Mouse (Mus musculus) T-cell, adult 2 months (primary cell): Measurements from ENCODE around the gene Sap30bp.

ENCODE experiments used
- DNase-seq: peaks from one replicate; pipeline ENCODE4 v3.0.0; 2022; ENCODE audit warnings: low spot score

Gene Sap30bp

DNA sequence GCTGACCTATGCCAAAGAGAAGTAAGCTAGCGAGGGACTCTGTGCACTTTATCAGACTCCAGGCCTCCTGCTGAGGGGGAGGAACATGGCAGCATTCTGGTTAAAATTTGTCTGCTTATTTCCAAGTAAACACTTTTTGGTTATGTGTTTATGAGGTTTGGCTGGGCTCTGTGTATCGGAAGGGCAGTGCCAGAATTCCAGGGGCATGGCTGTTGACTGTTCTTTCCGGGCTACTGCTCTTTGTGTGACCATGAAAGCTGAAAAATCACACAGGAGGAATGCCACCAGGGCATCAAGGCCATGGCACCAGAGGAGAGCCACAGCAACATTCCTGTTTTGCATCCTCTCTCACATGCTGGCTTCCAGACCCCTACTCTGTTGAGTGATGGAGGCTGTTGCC, 27.0 kb upstream of the Sap30bp start:
- no peak for DNase-seq

DNA sequence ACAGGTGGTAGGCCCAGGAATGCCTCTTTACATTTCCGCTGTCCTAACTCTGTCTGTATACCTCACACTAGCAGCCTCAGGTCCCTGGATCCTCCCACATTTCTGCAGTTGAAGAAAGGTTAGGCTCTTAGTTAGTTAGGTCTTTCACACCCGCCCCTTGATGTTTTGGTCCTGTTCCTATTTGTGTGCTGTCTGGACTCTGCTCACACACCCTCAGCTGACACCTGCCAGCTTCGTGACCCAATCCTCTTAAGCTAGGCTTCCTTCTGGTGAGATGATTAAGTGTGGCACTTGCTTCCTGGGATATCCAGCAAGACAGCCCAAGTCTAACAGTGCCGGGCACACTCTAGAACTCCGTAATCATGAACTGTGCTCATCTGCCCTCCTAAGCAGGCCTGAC, 26.6 kb upstream of the Sap30bp start:
- DNase-seq = no peak

DNA sequence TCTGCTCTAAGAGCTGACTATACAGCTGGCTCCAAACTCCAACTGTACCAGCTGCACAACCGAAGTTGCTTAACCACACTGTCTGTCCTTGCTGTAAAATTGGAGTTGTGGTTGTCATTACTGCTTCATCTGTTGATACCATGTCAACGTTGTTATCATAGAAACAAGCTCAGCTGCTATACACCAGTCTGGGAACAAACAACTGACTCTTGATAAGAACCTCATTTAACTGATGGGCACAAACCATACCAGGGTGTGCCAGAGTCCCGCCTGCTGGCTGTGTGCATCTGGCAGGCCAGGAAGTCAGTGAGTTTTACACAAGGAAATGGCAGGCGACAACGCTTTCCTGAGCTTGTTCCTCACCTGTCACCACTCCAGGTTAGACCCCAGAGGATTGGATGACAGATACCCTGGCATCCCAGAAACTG, 21.9 kb upstream of the Sap30bp start:
- DNase-seq = no peak

DNA sequence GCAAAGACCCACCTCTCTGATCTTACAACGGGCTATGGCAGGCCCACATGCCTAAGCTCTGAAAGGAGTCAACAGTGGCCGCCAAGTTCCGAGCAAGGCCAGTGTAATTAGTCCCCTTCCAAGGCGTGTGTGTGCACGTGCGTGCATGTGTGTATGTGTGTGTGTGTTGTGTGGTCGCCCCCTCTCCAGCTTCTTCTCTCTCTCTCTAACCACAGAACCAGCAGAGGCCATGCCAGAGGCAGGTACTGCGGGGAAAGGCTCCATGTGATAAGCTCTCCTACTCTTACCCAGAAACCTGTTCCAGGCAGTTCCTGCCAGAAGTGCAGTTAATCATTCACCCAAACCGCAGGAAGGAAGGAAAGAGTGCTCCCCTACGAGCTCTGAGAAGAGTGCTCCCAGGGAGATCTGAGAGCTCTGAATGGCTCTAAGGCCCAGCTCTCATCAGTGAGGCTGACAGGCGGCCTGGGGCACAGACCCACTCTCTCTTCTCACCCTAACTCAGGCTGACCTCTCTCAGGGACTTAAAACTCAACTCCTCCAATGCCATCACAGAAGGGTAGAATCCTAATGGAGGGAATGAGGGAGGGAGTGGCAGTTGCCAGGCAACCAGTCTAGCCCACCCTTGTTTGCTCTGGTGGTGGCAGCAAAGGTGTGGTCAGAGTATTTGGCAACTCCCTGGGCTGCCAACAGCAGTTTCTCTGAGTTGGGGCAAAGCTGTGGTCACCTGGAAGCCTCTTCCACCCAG, 21.3 kb upstream of the Sap30bp start, which contains the start of gene Smim6:
Gene Smim6 (plus strand): TSS at position 386 of the 745 bp plus-strand sequence.
- no peak for DNase-seq

DNA sequence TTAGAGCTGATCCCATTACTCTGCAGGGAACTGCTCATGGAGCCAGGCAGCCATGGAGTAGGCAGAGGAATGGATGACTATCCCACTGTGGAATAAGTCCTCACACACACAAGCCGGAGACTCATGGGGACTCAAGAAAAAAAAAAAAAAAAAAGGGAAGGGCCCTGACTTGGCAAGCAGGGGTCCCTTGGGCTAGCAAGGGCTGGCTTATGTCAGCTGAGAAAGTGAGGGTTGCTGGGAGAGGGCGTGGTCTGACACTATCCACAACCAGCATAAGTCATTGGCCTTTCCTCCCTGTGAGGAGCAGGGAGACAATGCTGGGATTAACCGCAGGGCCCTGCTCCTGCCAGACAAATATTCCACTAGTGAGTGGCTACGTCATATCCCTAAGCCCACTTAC, 16.5 kb upstream of the Sap30bp start:
- DNase-seq = no peak

DNA sequence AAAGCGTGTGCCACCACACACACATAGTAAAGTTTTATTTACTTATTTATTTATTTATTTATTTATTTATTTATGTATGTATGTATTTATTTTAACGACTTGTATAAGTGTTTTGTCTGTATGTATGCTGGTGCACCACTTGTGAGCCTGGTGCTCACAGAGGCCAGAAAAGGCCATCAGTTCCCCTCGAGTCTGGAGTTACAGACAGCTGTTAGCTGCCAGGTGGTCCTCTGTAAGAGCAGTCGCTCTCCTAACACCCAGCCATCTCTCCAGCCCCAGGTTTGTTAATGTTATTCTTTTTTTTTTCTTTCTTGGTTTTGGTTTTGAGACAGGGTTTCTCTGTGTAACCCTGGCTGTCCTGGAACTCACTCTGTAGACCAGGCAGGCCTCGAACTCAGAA, 14.4 kb upstream of the Sap30bp start:
- DNase-seq = no peak

DNA sequence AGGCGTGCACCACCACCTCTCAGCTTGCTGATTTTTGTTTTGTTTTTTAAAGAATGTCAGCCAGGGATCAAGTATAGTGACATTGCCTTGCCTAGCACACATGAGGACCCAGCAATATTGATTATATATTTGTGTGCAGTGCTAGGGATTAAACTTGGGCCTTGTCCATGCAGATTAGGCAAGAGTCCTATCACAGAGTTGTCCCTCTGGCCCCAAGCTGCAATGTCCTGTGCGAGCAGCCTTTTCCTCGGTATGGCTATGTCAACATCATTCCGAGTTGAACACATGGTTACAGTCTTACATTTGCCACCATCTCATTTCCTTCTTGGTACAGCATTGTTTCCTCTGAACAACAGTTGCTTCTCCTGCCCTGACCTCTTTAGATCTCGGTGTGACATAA, 14.0 kb upstream of the Sap30bp start:
- no peak for DNase-seq

DNA sequence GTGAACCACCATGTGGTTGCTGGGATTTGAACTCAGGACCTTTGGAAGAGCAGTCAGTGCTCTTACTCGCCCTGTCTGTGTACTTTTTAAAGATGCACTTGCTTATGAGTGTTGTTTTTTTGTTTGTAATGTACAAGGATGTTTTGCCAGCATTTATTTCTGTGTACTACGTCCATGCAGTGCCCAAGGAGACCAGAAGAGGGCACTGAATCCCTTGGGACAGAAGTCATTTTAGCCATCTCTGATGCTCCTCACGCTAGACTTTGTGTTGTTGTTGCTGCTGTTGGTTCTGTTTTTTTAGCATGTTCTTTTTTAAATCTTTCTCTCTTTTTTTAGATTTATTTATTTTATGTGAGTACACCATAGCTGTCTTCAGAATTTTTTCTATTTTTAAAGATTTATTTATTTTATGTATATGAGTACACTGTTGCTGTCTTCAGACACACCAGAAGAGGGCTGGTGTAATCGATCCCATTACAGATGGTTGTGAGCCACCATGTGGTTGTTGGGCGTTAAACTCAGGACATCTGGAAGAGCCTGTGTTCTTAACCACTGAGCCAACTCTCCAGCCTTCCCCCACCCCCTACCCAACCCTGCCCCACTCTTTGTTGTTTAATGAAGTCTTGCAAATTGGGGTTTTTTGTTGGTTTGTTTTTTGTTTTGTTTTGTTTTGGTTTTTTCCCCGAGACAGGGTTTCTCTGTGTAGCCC, 12.8 kb upstream of the Sap30bp start:
- DNase-seq = peak; percentile 36

DNA sequence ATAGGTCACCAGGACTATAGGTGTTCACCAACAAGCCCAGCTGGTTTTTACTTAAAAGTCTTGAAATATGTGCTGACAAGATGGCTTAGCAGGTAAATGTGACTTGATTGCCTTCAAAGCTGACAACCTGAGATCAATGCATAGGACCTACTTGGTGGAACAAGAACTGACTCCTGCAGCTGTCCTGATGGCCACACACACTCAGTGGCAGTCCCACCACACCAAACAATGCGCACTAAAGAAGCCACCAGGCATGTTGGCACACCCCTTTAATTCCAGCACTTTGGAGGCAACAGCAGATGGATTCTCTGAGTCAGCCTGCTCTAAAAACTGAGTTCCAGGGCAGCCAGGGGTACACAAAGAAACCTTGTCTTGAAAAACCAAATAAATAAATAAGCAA, 11.1 kb upstream of the Sap30bp start:
- DNase-seq = no peak

DNA sequence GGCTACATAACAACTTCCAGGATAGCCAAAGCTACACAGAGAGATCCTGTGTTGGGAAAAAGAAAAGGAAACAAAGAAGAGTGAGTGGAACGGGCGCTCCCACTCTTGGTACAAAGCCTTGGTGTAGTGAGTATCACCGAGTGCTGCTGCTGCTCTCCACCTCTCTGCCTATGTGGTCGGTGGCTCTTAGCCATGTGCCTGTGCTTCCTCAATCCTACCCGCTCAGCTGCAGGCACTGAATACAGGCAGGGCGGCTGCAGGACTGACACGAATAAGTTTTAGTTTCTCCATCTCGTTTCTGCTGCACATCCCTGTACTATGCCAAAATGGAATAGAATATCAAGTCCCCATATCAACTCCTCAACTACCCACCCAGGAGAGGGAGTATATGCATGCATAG, 4.1 kb upstream of the Sap30bp start:
- DNase-seq = no peak

DNA sequence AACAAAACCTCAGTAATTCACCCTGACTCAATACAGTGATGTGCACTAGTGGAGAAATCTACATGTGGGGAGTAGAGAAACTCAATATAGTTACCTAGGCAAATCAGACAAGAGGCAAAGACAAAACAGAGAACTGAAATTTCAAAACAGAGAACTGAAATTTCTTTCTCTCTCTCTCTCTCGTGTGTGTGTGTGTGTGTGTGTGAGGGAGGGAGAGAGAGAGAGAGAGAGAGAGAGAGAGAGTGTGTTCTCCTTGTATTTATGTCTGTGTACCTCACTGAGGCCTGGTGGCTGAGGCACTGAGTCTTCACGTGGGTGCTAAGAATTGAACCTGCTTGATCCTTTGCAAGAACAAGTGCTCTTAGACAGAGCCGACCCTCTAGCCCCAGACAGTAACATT, 3.3 kb upstream of the Sap30bp start:
- no peak for DNase-seq

DNA sequence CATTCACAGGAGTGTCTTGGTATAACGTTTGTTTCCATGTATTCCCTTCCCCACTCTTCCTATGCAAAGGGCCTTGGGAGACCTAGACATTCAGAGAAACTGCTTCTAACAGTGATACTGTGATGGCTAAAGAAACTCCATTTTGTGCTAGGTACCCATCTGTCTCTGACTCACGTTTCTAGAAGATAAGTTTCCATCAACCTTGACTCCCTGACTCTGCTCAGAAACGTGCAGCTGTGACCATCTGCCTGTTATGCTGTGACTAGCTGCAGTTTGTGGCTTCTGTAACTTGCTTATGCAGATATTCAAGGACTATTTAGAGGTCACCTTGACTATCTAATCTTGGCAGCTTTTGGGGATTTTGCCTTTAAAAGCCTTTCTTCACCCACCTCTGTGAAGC, 1.8 kb upstream of the Sap30bp start:
- no peak for DNase-seq

DNA sequence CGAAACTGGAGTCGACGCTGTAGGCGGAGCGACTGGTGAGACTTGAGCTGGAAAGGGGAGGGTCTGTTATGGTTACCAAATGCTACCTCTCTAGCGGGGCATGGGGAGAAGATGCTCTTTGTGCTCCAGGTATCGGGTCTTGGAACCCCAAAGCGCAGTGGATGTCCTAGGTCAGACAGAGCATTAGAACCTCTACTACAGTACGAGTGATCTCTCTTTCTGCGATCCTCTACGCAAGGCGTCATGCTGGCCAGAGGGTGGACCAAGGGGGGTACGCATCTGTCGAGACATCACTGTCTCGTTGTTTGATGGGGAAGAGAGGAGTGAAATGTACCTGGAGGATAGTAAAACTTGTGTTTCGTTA, 647 bp downstream of the Sap30bp start:
- no peak for DNase-seq

DNA sequence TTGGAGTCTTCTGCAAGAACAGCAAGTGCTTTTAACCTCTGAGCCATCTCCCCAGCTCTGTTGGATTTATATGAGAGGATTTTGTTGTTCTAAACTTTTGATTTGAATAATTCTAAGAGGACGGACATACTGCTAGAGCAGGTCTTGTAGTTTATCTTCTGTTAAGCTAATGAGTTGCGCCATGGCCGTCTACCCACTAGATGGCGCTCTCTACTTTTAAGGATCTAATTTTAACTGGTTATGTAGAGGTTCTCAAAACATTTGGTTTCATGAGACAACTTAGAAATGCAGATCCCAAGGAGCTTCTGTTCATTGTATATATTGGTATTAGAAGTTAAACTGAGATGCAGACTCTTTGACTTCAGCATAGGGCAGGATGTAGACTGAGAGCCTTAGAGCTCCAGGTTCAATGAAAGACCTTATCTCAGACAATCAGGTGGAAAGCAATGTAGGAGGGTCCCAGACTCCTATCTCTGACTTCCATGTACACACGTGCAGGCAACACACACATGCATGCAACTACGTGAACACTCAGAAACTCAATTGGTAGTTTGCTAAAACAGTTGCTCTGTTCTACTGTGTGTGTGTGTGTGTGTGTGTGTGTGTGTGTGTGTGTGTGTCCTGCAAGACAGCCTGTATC, 6.7 kb downstream of the Sap30bp start:
- peak; percentile 66 for DNase-seq

DNA sequence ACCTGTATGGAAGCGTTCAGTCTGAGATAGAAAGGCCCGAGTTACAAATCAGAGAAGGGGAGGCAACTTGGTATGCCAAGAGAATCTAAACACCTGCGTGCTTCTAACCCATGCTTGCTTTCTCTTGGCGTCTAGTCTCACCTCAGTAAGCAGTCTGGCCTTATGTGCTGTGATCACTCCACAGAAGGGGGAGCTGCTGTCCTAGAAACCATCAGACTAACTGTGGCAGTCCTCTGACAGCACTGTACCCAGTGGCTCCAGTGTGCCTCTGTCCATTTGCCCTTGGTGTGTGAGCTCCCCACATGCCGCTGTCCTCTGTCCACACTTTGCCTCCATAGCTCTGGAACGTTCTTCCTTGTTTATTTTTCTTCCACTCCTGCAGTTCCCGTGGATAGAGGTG, 8.9 kb downstream of the Sap30bp start:
- no peak for DNase-seq

DNA sequence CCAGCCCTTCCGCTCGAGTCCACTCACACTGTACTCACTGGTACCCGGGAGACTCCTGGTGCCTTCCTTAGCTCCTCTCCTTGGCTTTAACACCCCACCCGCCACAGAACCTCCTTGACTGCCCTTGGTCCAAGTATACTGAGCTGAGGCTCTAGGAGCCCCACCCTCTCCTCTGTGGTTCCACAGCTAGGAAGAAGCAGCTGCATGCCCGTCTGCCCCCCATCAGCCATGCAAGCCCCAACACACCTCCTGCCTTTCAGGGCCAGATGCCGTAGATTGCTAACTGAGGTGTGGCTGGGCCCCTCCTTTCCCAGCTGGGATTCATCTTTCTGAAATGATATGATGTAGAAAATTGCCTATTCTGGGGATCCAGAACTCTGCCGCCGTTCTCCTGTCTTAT, 12.2 kb downstream of the Sap30bp start:
- no peak for DNase-seq

DNA sequence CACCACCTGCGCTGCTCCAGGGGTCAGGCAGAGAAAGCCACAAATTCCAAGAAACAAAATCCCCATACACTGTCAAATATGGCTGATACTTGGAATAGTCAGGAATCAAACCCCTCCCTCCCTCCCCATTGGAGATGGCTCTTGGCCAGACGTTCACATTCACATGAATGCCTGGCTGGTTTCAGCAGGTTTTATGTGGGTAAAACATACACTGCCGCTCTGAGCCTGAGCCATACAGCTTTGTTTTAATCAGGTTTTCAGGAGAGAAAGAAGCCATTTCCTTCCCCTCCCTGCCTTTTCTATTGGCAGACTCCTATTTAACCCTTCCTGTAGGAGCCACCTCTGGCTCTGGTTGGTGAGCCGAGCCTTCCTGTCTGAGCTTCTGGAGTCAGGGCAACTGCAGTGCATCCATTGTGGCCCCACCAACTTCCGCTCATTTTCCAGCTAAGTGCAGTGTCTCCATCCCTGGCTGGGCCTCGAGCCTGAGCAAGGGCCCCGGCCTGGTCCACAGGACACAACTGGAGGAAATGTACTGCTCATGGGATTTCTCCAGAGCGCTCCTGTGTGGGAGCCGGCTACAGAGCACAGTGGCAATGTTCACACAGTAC, 13.2 kb downstream of the Sap30bp start:
- DNase-seq = no peak

DNA sequence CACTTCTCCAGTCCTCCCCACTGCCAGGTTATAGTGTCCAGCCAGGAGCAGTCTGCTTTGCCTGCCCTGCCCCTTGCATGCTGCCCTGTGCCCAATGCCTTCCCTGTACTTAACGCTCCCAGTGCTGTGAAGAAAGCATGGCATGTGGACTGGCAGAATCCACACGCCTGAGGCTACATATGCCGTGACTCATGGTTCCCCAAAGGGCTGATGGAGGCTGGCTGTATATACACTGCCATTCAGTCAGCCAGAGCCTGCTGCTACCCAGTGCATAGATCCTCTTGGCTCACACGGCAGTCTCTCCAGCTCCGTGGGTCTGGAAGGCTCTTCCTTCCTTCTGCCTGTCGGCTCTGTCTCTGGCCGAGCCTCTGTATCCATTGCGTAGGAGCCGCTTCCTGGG, 15.2 kb downstream of the Sap30bp start:
- no peak for DNase-seq

DNA sequence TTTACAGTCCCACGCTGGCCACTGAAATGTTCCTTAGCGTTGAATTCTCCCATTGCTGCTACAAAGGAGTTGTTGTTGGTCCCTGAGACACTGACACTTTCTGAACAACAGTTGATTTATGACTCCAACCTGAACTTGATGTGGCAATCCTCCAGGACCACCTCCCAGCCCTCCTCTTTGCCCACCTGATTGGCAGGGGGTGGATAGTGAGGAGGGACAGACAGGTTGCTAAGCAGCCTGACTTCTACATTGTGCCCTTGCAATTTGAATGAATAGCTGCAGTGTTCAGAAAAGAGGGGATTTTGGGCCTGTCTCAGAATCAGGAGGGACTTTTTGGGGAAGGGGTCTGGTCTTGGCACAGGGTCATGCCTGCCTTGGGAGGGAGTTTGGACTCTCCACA, 17.6 kb downstream of the Sap30bp start:
- DNase-seq = no peak

DNA sequence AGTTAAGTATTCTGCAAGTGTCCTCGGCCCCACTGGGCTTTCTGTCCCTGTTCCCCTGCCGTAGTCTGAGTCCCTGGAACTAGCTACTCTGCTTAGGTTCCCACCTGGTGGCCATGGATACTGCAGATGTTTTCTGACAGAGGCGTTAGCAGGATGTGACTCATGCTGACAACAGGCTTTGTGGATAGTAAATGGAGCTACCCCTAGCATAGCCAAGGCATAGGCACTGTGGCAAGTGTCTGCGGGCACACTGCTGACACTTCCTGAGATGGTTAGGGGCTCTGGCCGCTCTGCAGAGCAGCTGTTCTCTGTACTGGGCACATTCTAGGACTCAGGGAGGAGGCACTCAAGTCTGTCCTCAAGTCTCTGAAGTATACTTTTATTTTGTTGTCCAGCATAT, 21.6 kb downstream of the Sap30bp start:
- no peak for DNase-seq

DNA sequence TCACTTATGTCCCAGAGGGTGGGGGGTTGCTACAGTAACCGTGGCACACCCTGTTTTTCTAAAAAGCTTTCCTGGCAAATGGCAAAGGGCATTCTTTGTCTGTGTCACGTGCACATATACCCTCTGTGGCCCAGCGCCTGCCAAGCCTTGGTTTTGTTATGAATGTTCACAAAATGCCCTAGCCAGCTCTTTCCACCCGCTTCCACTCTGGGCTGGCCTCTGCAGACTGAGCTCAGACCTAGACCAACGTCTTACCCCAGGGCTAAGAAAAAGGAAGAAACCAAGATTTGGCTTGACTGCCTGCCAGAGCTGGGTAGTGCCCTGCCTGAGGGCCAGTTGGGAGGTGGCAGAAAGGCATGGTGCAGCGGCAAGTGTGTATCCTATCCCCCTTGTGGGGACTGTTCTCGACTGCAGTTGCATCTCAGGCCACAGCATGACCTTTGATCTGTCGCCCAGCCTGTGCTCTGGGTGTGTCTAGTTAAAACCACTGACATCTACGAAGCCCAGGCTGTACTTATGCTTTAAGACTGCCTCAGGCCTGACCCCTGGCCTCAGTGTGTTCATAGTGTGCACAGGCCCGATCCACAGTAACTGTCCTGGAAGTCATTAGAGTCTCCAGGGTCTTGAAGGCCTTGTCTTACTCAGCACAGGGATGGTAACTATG, 22.2 kb downstream of the Sap30bp start:
- DNase-seq = no peak

DNA sequence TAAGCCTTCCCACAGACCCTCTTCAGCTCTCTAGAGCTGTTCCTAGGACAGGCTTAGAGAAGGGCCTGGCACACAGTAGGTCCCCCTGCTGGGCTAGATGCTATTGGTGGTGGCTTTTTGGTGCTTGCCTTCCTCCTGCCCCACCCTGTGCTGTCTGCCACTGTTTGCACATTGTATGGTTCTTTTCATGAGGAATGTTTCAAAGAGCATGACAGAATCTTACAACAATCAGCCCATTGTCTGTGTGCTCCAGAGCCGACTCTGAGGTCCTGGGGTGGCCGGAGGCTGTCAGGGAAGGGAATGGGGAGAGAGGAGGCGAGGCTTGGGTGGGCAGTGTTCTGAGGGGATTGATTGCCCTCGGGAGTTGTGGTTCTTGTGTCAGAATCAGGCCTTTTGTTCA, 23.4 kb downstream of the Sap30bp start:
- no peak for DNase-seq
